Comparison of ENCODE assay signal across 8 mouse cellular contexts in the genomic region with DNA sequence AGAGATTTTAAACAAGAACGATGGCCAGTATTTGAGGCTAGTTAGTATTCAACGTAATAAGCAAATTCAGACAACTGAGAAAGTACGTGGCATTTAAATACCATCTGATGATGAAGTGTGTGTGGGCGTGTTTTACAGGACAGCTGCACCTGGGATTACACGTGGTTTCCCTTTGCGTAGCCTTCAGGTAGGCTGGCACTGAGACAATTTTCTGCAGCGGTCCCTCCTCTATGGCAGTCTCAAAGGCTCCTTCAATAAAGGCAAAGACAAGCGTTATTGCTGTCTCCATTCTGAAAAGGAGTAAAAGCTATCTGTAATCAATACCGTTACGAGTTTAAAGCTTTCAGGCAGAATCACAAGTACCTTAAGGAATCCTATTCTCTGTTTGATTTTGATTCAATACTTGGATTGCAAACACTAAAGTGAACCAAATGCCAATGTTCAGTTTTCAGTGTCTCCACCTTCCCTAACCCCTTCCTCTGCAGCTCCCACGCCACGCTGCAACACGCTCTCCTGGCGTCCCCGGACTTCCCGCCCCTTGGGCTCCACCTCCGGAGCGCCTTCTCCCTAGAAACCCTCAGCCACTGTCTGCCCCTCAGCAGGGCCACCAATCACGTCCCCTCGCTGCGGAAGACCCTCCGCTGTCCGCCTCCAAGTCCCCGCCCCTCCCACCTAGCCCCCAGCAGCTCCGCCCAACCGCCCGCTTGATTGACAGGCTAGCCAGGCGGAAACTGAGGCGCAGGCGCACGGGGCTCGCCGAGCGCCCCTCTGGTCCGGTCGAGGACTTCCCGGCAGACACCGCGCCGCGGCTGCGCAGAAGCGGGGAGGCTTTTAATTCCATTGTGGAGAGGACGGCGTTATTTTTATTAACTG. TPM values are rescaled to one million over a fixed set of nuclear protein-coding genes. Genes with fewer than 3 reads are reported as not detected.
DNase-seq lines count a peak whose midpoint lies in the region; ATAC-seq and TF ChIP-seq lines count a peak whose summit lies in the region.

A gene (plus strand): TSS at position 756 of the 873 bp plus-strand sequence.

- H3K4me2 ChIP-seq in forebrain, postnatal 0 days (ENCODE audit: low read depth) = peak within 1 kb of the TSS; percentile 78
- H3K4me2 ChIP-seq in lung, embryonic 15.5 days = peak within 1 kb of the TSS; percentile 85

- no peaks in the 10 kb centered on the region for H3K9me3 ChIP-seq in MEL (replicated peaks; ENCODE audit: insufficient read depth, low read length)
- H3K9me3 ChIP-seq in forebrain, postnatal 0 days (ENCODE audit: low read length) = no peaks in the 10 kb centered on the region
- H3K9me3 ChIP-seq in lung, embryonic 15.5 days = no peaks in the 10 kb centered on the region

- 1% methylated on average over 45 of the region's 45 CpGs for WGBS in cerebellum, adult 2 months
- WGBS in forebrain, postnatal 0 days = 2% methylated on average over 45 of the region's 45 CpGs
- 1% methylated on average over 45 of the region's 45 CpGs for WGBS in lung, embryonic 15.5 days

- H3K4me1 ChIP-seq in MEL (ENCODE audit: control insufficient read depth in 1 of 2, insufficient read depth in 2 of 2, low read length in 2 of 2) = peaks cover 12 to 19% of the 10 kb centered on the region in 2 experiments; a peak in 3 of 4 replicates
- H3K4me1 ChIP-seq in cerebellum, adult 2 months (ENCODE audit: control insufficient read depth, insufficient read depth, low read length) = peaks cover 5% of the 10 kb centered on the region; the same call in 1 of the 2 replicates
- H3K4me1 ChIP-seq in forebrain, postnatal 0 days (ENCODE audit: insufficient read depth) = peaks cover 23% of the 10 kb centered on the region
- H3K4me1 ChIP-seq in lung, embryonic 15.5 days = peaks cover 36% of the 10 kb centered on the region

- H3K4me3 ChIP-seq in MEL (ENCODE audit: control insufficient read depth in 1 of 2, insufficient read depth in 1 of 2, low read depth in 2 of 2, low read length in 2 of 2) = peak within 1 kb of the TSS; percentile 68 to 93
- peak within 1 kb of the TSS; percentile 100 for H3K4me3 ChIP-seq in cerebellum, adult 2 months (replicated peaks; ENCODE audit: insufficient read depth, low read depth, low read length)
- H3K4me3 ChIP-seq in forebrain, postnatal 0 days (ENCODE audit: low read depth, low read length) = peak within 1 kb of the TSS; percentile 85
- H3K4me3 ChIP-seq in lung, embryonic 15.5 days = peak within 1 kb of the TSS; percentile 96

- TF ChIP-seq EP300 in MEL (IDR thresholded peaks at IDR 0.05; ENCODE audit: low read depth in 1 of 2, low read length in 2 of 2) = no peak

- peaks cover 36% of the 10 kb centered on the region for H3K79me2 ChIP-seq in MEL (ENCODE audit: control insufficient read depth, insufficient read depth, low read length, poor library complexity)

- TF ChIP-seq CTCF in MEL (IDR thresholded peaks at IDR 0.05 in 2 of 3, conservative IDR thresholded peaks at IDR 0.05 in 1 of 3; ENCODE audit: control insufficient read depth in 1 of 3, insufficient read depth in 1 of 3, low read depth in 2 of 3, low read length in 3 of 3, poor library complexity in 1 of 3, severe bottlenecking in 1 of 3) = no peak
- TF ChIP-seq CTCF in cerebellum, adult 2 months (IDR thresholded peaks at IDR 0.05; ENCODE audit: borderline replicate concordance, insufficient read depth, low read depth, low read length) = no peak
- peak; percentile 47 for TF ChIP-seq CTCF in forebrain, postnatal 0 days (IDR thresholded peaks at IDR 0.05; ENCODE audit: low read depth)

- peak; percentile 66 to 89; a peak in 3 of 4 replicates for TF ChIP-seq POLR2A in MEL (IDR thresholded peaks at IDR 0.05; ENCODE audit: control insufficient read depth in 1 of 2, insufficient read depth in 1 of 2, low read depth in 1 of 2, low read length in 2 of 2, poor library complexity in 1 of 2)
- TF ChIP-seq POLR2A in cerebellum, adult 2 months (IDR thresholded peaks at IDR 0.05; ENCODE audit: borderline replicate concordance, insufficient read depth, low read length) = peak; percentile 65; the same call in 1 of the 2 replicates

- peak; percentile 98 for ATAC-seq in forebrain, postnatal 0 days
- ATAC-seq in lung, embryonic 15.5 days (ENCODE audit: borderline replicate concordance, extremely low read depth, low FRiP score, low TSS enrichment) = peak; percentile 99

- TF ChIP-seq RAD21 in MEL (IDR thresholded peaks at IDR 0.05; ENCODE audit: low read depth, low read length) = no peak

- H3K27me3 ChIP-seq in MEL (ENCODE audit: control insufficient read depth in 1 of 2, insufficient read depth in 2 of 2, low read length in 2 of 2) = no peaks in the 10 kb centered on the region
- no peaks in the 10 kb centered on the region for H3K27me3 ChIP-seq in cerebellum, adult 2 months (ENCODE audit: control insufficient read depth, insufficient read depth, low read length)
- no peaks in the 10 kb centered on the region for H3K27me3 ChIP-seq in forebrain, postnatal 0 days (ENCODE audit: insufficient read depth, low read length)
- no peaks in the 10 kb centered on the region for H3K27me3 ChIP-seq in lung, embryonic 15.5 days

- H3K27ac ChIP-seq in MEL (ENCODE audit: control insufficient read depth, low read depth, low read length) = peak within 1 kb of the TSS; percentile 36
- H3K27ac ChIP-seq in cerebellum, adult 2 months (ENCODE audit: insufficient read depth, low read length) = peak within 1 kb of the TSS; percentile 96
- H3K27ac ChIP-seq in forebrain, postnatal 0 days (ENCODE audit: low read depth, low read length) = peak within 1 kb of the TSS; percentile 98
- H3K27ac ChIP-seq in lung, embryonic 15.5 days = peak within 1 kb of the TSS; percentile 88

- H3K9ac ChIP-seq in MEL (ENCODE audit: control insufficient read depth, low read depth, low read length, poor library complexity, severe bottlenecking) = peak within 1 kb of the TSS; percentile 90
- H3K9ac ChIP-seq in forebrain, postnatal 0 days = peak within 1 kb of the TSS; percentile 97
- H3K9ac ChIP-seq in lung, embryonic 15.5 days = peak within 1 kb of the TSS; percentile 89

- H3K36me3 ChIP-seq in MEL (ENCODE audit: control insufficient read depth in 1 of 2, insufficient read depth in 2 of 2, low read length in 2 of 2) = peaks cover 0 to 35% of the 10 kb centered on the region in 2 experiments; a peak in 3 of 4 replicates
- no peaks in the 10 kb centered on the region for H3K36me3 ChIP-seq in forebrain, postnatal 0 days (ENCODE audit: insufficient read depth)
- peaks cover 15% of the 10 kb centered on the region for H3K36me3 ChIP-seq in lung, embryonic 15.5 days

- peak; percentile 97 for DNase-seq in MEL (ENCODE audit: low read depth, low spot score)
- DNase-seq in cerebellum, adult 2 months = peak; percentile 94 to 95
- peak; percentile 98 for DNase-seq in forebrain, postnatal 0 days
- DNase-seq in heart, postnatal 4 days = peak; percentile 97
- DNase-seq in layer of hippocampus, adult 8-10 months (ENCODE audit: low spot score in 2 of 2) = peak; percentile 93 to 94
- peak; percentile 96 for DNase-seq in ovary, adult 18-20 months (ENCODE audit: low spot score)
- DNase-seq in thymus, postnatal 0 days (ENCODE audit: low spot score) = peak; percentile 96

TF ChIP-seq in MEL, 35 proteins besides CTCF, POLR2A, EP300 and RAD21 (continues in another document):
- TF ChIP-seq NELFE (IDR thresholded peaks at IDR 0.05; ENCODE audit: low read depth, low read length) = peak; percentile 82
- no peak for TF ChIP-seq CHD1 (IDR thresholded peaks at IDR 0.05; ENCODE audit: low read depth, low read length)
- 0 out of 2 replicates have a peak, but pooled peaks have one; percentile 18 for TF ChIP-seq USF1 (IDR thresholded peaks at IDR 0.05; ENCODE audit: low read depth, low read length)
- peak; percentile 81 for TF ChIP-seq HCFC1 (IDR thresholded peaks at IDR 0.05; ENCODE audit: low read depth, low read length)
- peak; percentile 97 for TF ChIP-seq MXI1 (IDR thresholded peaks at IDR 0.05; ENCODE audit: low read depth, low read length)
- no peak for TF ChIP-seq MAZ (IDR thresholded peaks at IDR 0.05; ENCODE audit: low read depth, low read length)
- no peak for TF ChIP-seq E2F4 (IDR thresholded peaks at IDR 0.05; ENCODE audit: borderline replicate concordance, low read depth, low read length)
- TF ChIP-seq USF2 (IDR thresholded peaks at IDR 0.05; ENCODE audit: borderline replicate concordance in 1 of 2, insufficient read depth in 1 of 2, low read depth in 1 of 2, low read length in 2 of 2) = no peak
- TF ChIP-seq ZC3H11A (IDR thresholded peaks at IDR 0.05; ENCODE audit: low read depth, low read length) = no peak
- no peak for TF ChIP-seq CHD2 (IDR thresholded peaks at IDR 0.05; ENCODE audit: low read length)
- TF ChIP-seq POLR2AphosphoS5 (IDR thresholded peaks at IDR 0.05; ENCODE audit: borderline replicate concordance, low read depth, low read length) = no peak
- TF ChIP-seq MEF2A (IDR thresholded peaks at IDR 0.05; ENCODE audit: extremely low read depth, insufficient replicate concordance, low read depth, low read length, poor library complexity, severe bottlenecking) = no peak
- peak; percentile 37; the same call in 1 of the 2 replicates for TF ChIP-seq TBP (IDR thresholded peaks at IDR 0.05; ENCODE audit: low read depth, low read length)
- TF ChIP-seq SIN3A (IDR thresholded peaks at IDR 0.05; ENCODE audit: low read length) = peak; percentile 91
- peak; percentile 84 for TF ChIP-seq MAX (IDR thresholded peaks at IDR 0.05; ENCODE audit: low read length)
- peak; percentile 84 for TF ChIP-seq MYC (IDR thresholded peaks at IDR 0.05; ENCODE audit: low read depth, low read length)
- no peak for TF ChIP-seq MYB (IDR thresholded peaks at IDR 0.05; ENCODE audit: low read depth, low read length)
- TF ChIP-seq BHLHE40 (IDR thresholded peaks at IDR 0.05; ENCODE audit: borderline replicate concordance, low read depth, low read length) = no peak
- peak; percentile 41; the same call in 1 of the 2 replicates for TF ChIP-seq ETS1 (IDR thresholded peaks at IDR 0.05; ENCODE audit: low read depth, low read length)
- TF ChIP-seq JUND (IDR thresholded peaks at IDR 0.05; ENCODE audit: low read depth, low read length) = no peak
- no peak for TF ChIP-seq MAFK (IDR thresholded peaks at IDR 0.05; ENCODE audit: borderline replicate concordance, low read depth, low read length)

RNA-seq across cellular contexts. Expression of the gene that starts here (rescaled TPM):
- total RNA-seq in MEL (2012; rRNA removed) = 11.0 and 12.4 TPM in 2 replicates
- polyA plus RNA-seq in MEL (2012; ENCODE audit: insufficient read depth in 1 of 2, insufficient read length in 2 of 2, low read depth in 1 of 2, low replicate concordance in 2 of 2, missing spikeins in 1 of 2) = 10 to 100 TPM in 1 of 2 experiments, not detected in 1; 10.5 TPM
- polyA plus RNA-seq in cerebellum, adult 2 months (2012; rRNA removed) = 12.1 and 12.6 TPM in 2 replicates
- 37.2 and 43.6 TPM in 2 replicates for total RNA-seq in forebrain, postnatal 0 days (2014; rRNA removed)
- 23.5 and 23.7 TPM in 2 replicates for polyA plus RNA-seq in forebrain, postnatal 0 days (2015; fragmentation: Nextera tagmentation; extraction: Ambion mirVana)
- 10 to 100 TPM; 14.2 TPM for total RNA-seq in heart, postnatal 4 days (2021)
- total RNA-seq in layer of hippocampus, adult 8-10 months (2022) = 10 to 100 TPM; 34.4 to 37.8 (median 34.9) TPM
- polyA plus RNA-seq in lung, embryonic 15.5 days (2015; fragmentation: Nextera tagmentation; extraction: Ambion mirVana) = 20.6 and 22.3 TPM in 2 replicates
- polyA plus RNA-seq in thymus, postnatal 0 days (2015; fragmentation: Nextera tagmentation; extraction: Ambion mirVana) = 18.0 and 19.5 TPM in 2 replicates

Comparison
In these comparisons a context has a peak if more than half of its experiments do, and no peak if none do; other contexts are left out.
1. Peak in every context shown above with its lines: DNase-seq, ATAC-seq, H3K4me3 ChIP-seq and H3K27ac ChIP-seq.
2. H3K27ac ChIP-seq: peak in every context shown above with its lines; median percentile 98 in forebrain, postnatal 0 days; 96 in cerebellum, adult 2 months; 88 in lung, embryonic 15.5 days; 36 in MEL.